Mouse (Mus musculus): Measurements from ENCODE around the gene Cutal.

- no peak for TF ChIP-seq GATA1 (IDR thresholded peaks at IDR 0.05; ENCODE audit: low read length)
- TF ChIP-seq TAL1 (IDR thresholded peaks at IDR 0.05; ENCODE audit: low read length), result no peak
Observed at GRCm38 (mm10) chr2:34835669-34836068, 38.5 kb upstream of the Cutal start.

All from erythroblast, embryonic 14.5 days (primary cell).